Mouse (Mus musculus): ENCODE results near the gene Cox8a. TPM values are rescaled to one million over a fixed set of nuclear protein-coding genes. Genes with fewer than 3 reads are reported as not detected.

The Cox8a gene
- polyA plus RNA-seq, 1 experiment from 2014 or later, result 976 TPM

GRCm38 (mm10) chr19:7226511-7226914 is 9.1 kb upstream of the Cox8a start:
- H3K4me2 ChIP-seq (replicated peaks; ENCODE audit: low read depth, low read length), result no peak overlapping the region
- H3K4me3 ChIP-seq (ENCODE audit: low read depth, low read length), result no peak overlapping the region
- H3K27me3 ChIP-seq (replicated peaks; ENCODE audit: insufficient read depth, low read length), result no peaks in the 10 kb centered on the region
- no peaks in the 10 kb centered on the region for H3K4me1 ChIP-seq (ENCODE audit: insufficient read depth, low read depth, low read length)
- 82% methylated on average over 6 of the region's 6 CpGs for WGBS
- H3K9me3 ChIP-seq (ENCODE audit: low read length), result no peaks in the 10 kb centered on the region
- no peak for TF ChIP-seq CTCF (IDR thresholded peaks at IDR 0.05)
- TF ChIP-seq EP300 (IDR thresholded peaks at IDR 0.05), result no peak
- no peak overlapping the region for H3K9ac ChIP-seq (replicated peaks; ENCODE audit: low read depth)
- peaks cover 17% of the 10 kb centered on the region; the same call in 1 of the 2 replicates for H3K36me3 ChIP-seq (ENCODE audit: insufficient read depth, low read length)
- peak; percentile 39 for DNase-seq (ENCODE audit: low spot score)
- H3K27ac ChIP-seq (ENCODE audit: low read length), result no peak overlapping the region
- peak; percentile 40 for ATAC-seq

DNA sequence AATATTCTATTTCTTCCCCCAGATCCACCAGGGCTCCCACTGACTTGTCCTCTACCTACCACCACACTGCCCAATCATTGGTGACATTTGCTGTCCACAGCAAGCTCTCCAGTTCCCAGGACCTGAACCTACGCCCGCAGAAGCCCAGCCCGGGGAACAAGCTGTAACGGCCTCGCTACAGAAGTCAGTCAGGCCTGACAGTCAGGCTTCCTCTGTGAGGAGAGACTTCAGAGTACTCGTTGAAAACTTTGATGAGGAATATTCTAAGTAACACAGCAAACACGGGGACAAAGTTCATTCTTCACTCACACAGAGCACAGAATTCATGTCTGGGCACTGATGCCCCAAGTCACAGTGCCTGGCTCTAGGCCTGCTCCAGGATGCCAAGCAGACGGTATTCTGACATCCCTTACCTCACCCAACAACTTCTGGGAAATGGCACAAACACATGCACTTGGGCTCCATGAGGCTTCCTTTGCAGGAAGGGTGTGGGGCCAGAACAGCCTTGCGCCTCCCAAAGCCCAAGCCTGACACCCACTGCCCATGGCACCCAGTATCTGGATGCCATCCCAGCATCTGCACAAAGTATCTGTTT is 7.8 kb upstream of the Cox8a start:
- Histone ChIP-seq H3K9ac (replicated peaks; ENCODE audit: low read depth) (no peak overlapping the region), H3K9me3 (ENCODE audit: low read length) (no peaks in the 10 kb centered on the region), H3K4me3 (ENCODE audit: low read depth, low read length) (no peak overlapping the region), H3K4me1 (ENCODE audit: insufficient read depth, low read depth, low read length) (no peaks in the 10 kb centered on the region), H3K27me3 (replicated peaks; ENCODE audit: insufficient read depth, low read length) (no peaks in the 10 kb centered on the region), H3K27ac (ENCODE audit: low read length) (no peak overlapping the region), H3K36me3 (ENCODE audit: insufficient read depth, low read length) (peaks cover 11% of the 10 kb centered on the region; the same call in 1 of the 2 replicates), H3K4me2 (replicated peaks; ENCODE audit: low read depth, low read length) (no peak overlapping the region)
- ATAC-seq (no peak), DNase-seq (ENCODE audit: low spot score) (no peak)
- WGBS, result 81% methylated on average over 9 of the region's 9 CpGs
- TF ChIP-seq EP300 (IDR thresholded peaks at IDR 0.05) (no peak), CTCF (IDR thresholded peaks at IDR 0.05) (no peak)

DNA sequence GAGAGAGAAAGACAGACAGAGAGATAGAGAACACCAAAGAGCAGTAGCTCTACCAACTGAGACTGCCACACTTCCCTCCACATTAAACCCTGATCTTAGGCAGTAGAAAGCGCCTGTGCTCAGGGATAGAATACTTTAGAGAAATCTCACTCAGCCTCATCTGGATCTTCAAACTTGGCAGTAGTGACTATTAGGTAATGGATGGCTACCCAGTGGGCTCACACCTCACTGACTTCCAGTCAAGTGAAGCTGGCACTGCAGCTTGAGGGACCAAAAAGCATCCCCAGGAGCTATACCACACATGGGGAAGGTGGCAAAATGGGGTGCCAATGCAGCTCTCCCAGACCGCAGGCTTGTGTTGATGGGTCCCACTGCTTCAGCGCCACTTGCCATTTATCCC is 6.8 kb upstream of the Cox8a start:
- no peak for DNase-seq (ENCODE audit: low spot score)
- ATAC-seq, result no peak
- TF ChIP-seq CTCF (IDR thresholded peaks at IDR 0.05) (no peak), EP300 (IDR thresholded peaks at IDR 0.05) (no peak)
- H3K4me2 ChIP-seq (replicated peaks; ENCODE audit: low read depth, low read length), result no peak overlapping the region
- no peaks in the 10 kb centered on the region for H3K9me3 ChIP-seq (ENCODE audit: low read length)
- H3K27ac ChIP-seq (ENCODE audit: low read length), result no peak overlapping the region
- no peak overlapping the region for H3K4me3 ChIP-seq (ENCODE audit: low read depth, low read length)
- peaks cover 6% of the 10 kb centered on the region; the same call in 1 of the 2 replicates for H3K36me3 ChIP-seq (ENCODE audit: insufficient read depth, low read length)
- no peak overlapping the region for H3K9ac ChIP-seq (replicated peaks; ENCODE audit: low read depth)
- no peaks in the 10 kb centered on the region for H3K4me1 ChIP-seq (ENCODE audit: insufficient read depth, low read depth, low read length)
- 88% methylated on average over 3 of the region's 3 CpGs for WGBS
- no peaks in the 10 kb centered on the region for H3K27me3 ChIP-seq (replicated peaks; ENCODE audit: insufficient read depth, low read length)

DNA sequence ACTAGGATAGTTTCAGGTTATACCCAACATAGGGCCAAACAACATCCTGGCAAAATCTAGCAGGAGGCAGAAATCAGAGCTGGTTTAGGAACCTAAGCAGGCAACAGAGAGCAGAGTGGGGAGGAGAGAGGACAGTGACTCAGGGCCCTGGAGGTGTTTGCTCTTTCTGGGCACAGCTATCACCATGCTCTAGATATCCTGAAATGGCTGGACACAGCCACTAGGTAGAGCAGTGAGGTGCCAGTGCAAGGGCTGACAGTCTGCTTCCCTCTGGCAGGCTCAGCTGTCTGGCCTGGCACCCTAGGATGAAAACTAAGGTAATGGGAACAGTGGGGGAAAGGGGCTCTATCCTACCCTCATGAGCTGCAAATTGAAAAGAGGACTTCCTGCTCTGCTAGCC is 6.1 kb upstream of the Cox8a start:
- H3K4me2 ChIP-seq (replicated peaks; ENCODE audit: low read depth, low read length), result no peak overlapping the region
- TF ChIP-seq EP300 (IDR thresholded peaks at IDR 0.05), result no peak
- TF ChIP-seq CTCF (IDR thresholded peaks at IDR 0.05), result no peak; the same call in 1 of the 2 replicates
- no peaks in the 10 kb centered on the region for H3K9me3 ChIP-seq (ENCODE audit: low read length)
- H3K4me1 ChIP-seq (ENCODE audit: insufficient read depth, low read depth, low read length), result no peaks in the 10 kb centered on the region
- no peaks in the 10 kb centered on the region for H3K27me3 ChIP-seq (replicated peaks; ENCODE audit: insufficient read depth, low read length)
- H3K4me3 ChIP-seq (ENCODE audit: low read depth, low read length), result no peak overlapping the region
- DNase-seq (ENCODE audit: low spot score) (no peak), ATAC-seq (no peak)
- no peak overlapping the region for H3K27ac ChIP-seq (ENCODE audit: low read length)
- H3K9ac ChIP-seq (replicated peaks; ENCODE audit: low read depth), result no peak overlapping the region
- peaks cover 6% of the 10 kb centered on the region; the same call in 1 of the 2 replicates for H3K36me3 ChIP-seq (ENCODE audit: insufficient read depth, low read length)

GRCm38 (mm10) chr19:7222196-7222595 is 4.8 kb upstream of the Cox8a start:
- WGBS, result 73% methylated on average over 4 of the region's 6 CpGs

GRCm38 (mm10) chr19:7218753-7219152 is 1.3 kb upstream of the Cox8a start:
- H3K27me3 ChIP-seq (replicated peaks; ENCODE audit: insufficient read depth, low read length), result no peaks in the 10 kb centered on the region
- no peak overlapping the region for H3K4me3 ChIP-seq (ENCODE audit: low read depth, low read length)
- no peaks in the 10 kb centered on the region; the same call in 1 of the 2 replicates for H3K36me3 ChIP-seq (ENCODE audit: insufficient read depth, low read length)
- no peak overlapping the region for H3K27ac ChIP-seq (ENCODE audit: low read length)
- no peak for TF ChIP-seq EP300 (IDR thresholded peaks at IDR 0.05)
- no peak for TF ChIP-seq CTCF (IDR thresholded peaks at IDR 0.05)
- H3K4me2 ChIP-seq (replicated peaks; ENCODE audit: low read depth, low read length), result no peak overlapping the region
- 94% methylated on average over 5 of the region's 5 CpGs for WGBS
- DNase-seq (ENCODE audit: low spot score) (no peak), ATAC-seq (no peak)
- H3K9me3 ChIP-seq (ENCODE audit: low read length), result no peaks in the 10 kb centered on the region
- H3K9ac ChIP-seq (replicated peaks; ENCODE audit: low read depth), result no peak overlapping the region
- peaks cover 17% of the 10 kb centered on the region; the same call in 1 of the 2 replicates for H3K4me1 ChIP-seq (ENCODE audit: insufficient read depth, low read depth, low read length)

More at GRCm38 (mm10) chr19:7222196-7222595, 4.8 kb upstream of the Cox8a start:
- H3K27me3 ChIP-seq (replicated peaks; ENCODE audit: insufficient read depth, low read length), result no peaks in the 10 kb centered on the region
- DNase-seq (ENCODE audit: low spot score) (no peak), ATAC-seq (no peak)
- H3K4me1 ChIP-seq (ENCODE audit: insufficient read depth, low read depth, low read length), result peaks cover 3% of the 10 kb centered on the region; the same call in 1 of the 2 replicates
- 0 out of 2 replicates have a peak, but pooled peaks cover 6% of the 10 kb centered on the region for H3K36me3 ChIP-seq (ENCODE audit: insufficient read depth, low read length)
- H3K4me3 ChIP-seq (ENCODE audit: low read depth, low read length), result no peak overlapping the region
- H3K4me2 ChIP-seq (replicated peaks; ENCODE audit: low read depth, low read length), result no peak overlapping the region
- TF ChIP-seq CTCF (IDR thresholded peaks at IDR 0.05) (no peak), EP300 (IDR thresholded peaks at IDR 0.05) (no peak)
- H3K9ac ChIP-seq (replicated peaks; ENCODE audit: low read depth), result no peak overlapping the region
- H3K27ac ChIP-seq (ENCODE audit: low read length), result no peak overlapping the region
- no peaks in the 10 kb centered on the region for H3K9me3 ChIP-seq (ENCODE audit: low read length)
